Mouse (Mus musculus) limb, embryonic 13.5 days (tissue): ENCODE results near the gene Naalad2. TPM values are rescaled to one million over a fixed set of nuclear protein-coding genes. Genes with fewer than 3 reads are reported as not detected.
A peak's percentile ranks its signal among the peaks of the same experiment; 100 is the strongest.
"Not testable (repeated sequence)": the region's sequence is repeated elsewhere in the genome, so short reads cannot be mapped to it uniquely, and the experiment has no call there.

ENCODE experiments used
- ATAC-seq: fragments of 200-750 bp; cut with Nextera tagmentation; 2 replicates; pipeline ENCODE4 v1.8.0; 2017; ENCODE audit warnings: low read depth, moderate number of reproducible peaks, moderate TSS enrichment; ENCODE audit not compliant: low FRiP score
- H3K27ac ChIP-seq: fragments of 300-500 bp; sonication (generic); 2 replicates; pipeline ENCODE4 v1.5.1; 2015; ENCODE audit warnings: inconsistent platforms, mild to moderate bottlenecking, moderate library complexity
- H3K27me3 ChIP-seq: fragments of 300-500 bp; sonication (generic); 2 replicates; pipeline ENCODE4 v1.6.1; 2015; ENCODE audit warnings: mild to moderate bottlenecking, inconsistent platforms
- H3K36me3 ChIP-seq: fragments of 300-500 bp; sonication (generic); 2 replicates; pipeline ENCODE4 v1.6.1; 2015; ENCODE audit warnings: inconsistent platforms, mild to moderate bottlenecking, moderate library complexity
- H3K4me1 ChIP-seq: fragments of 300-500 bp; sonication (generic); 2 replicates; pipeline ENCODE4 v1.6.1; 2015; ENCODE audit warnings: inconsistent platforms
- H3K4me2 ChIP-seq: fragments of 300-500 bp; sonication (generic); replicated peaks from 2 replicates; pipeline ENCODE4 v1.6.1; 2015; ENCODE audit warnings: inconsistent platforms, mild to moderate bottlenecking, moderate library complexity
- H3K4me3 ChIP-seq: fragments of 300-500 bp; sonication (generic); 2 replicates; pipeline ENCODE4 v1.5.1; 2015; ENCODE audit warnings: moderate library complexity, mild to moderate bottlenecking, inconsistent platforms
- H3K9ac ChIP-seq: fragments of 300-500 bp; sonication (generic); 2 replicates; pipeline ENCODE4 v1.6.1; 2015; ENCODE audit warnings: mild to moderate bottlenecking, inconsistent platforms
- H3K9me3 ChIP-seq: fragments of 300-500 bp; sonication (generic); 2 replicates; pipeline ENCODE4 v1.6.1; 2016; ENCODE audit warnings: inconsistent platforms
- WGBS: fragments of 180-500 bp; shearing (Covaris S2); methylation state at CpG from one replicate; pipeline ENCODE4 v1.1.7; 2015; 5-methylcytosine and 5-hydroxymethylcytosine counted together
- polyA plus RNA-seq: library from polyadenylated mRNA; unstranded; fragments of >200 nt; fragmentation: Nextera tagmentation; extraction: Ambion mirVana; gene quantifications from 2 replicates; pipeline ENCODE4 v1.2.1, GENCODE M21; 2015

The Naalad2 gene
- polyA plus RNA-seq, 1 experiment from 2014 or later, result 3.2 TPM

GRCm38 (mm10) chr9:18291571-18292429, 111.0 kb downstream of the Naalad2 start, which contains the start of gene Chordc1:
Gene Chordc1, plus strand, starts transcription at chr9:18292125.
- 3% methylated on average over 49 of the region's 49 CpGs for WGBS
- Histone ChIP-seq H3K36me3 (peaks cover 3% of the 10 kb centered on the region; the same call in 1 of the 2 replicates), H3K27ac (peak within 1 kb of the TSS; percentile 87), H3K4me1 (peaks cover 15% of the 10 kb centered on the region), H3K9ac (peak within 1 kb of the TSS; percentile 97), H3K4me2 (peak within 1 kb of the TSS; percentile 86), H3K27me3 (no peaks in the 10 kb centered on the region), H3K9me3 (no peaks in the 10 kb centered on the region), H3K4me3 (peak within 1 kb of the TSS; percentile 98)
- ATAC-seq, result peak; percentile 98

- not testable (repeated sequence) for H3K27me3 ChIP-seq, H3K36me3 ChIP-seq, H3K4me3 ChIP-seq, H3K4me2 ChIP-seq, H3K9me3 ChIP-seq, H3K27ac ChIP-seq, H3K4me1 ChIP-seq, ATAC-seq, H3K9ac ChIP-seq
- 35% methylated on average over 5 of the region's 5 CpGs for WGBS
These were observed 124.1 kb downstream of the Naalad2 start for GRCm38 (mm10) chr9:18278693-18279092.

GRCm38 (mm10) chr9:18277497-18277896, 125.3 kb downstream of the Naalad2 start:
- ATAC-seq, result no peak
- Histone ChIP-seq H3K4me2 (no peak overlapping the region), H3K9ac (no peak overlapping the region), H3K27ac (no peak overlapping the region), H3K4me3 (no peak overlapping the region), H3K4me1 (no peaks in the 10 kb centered on the region), H3K27me3 (no peaks in the 10 kb centered on the region), H3K9me3 (no peaks in the 10 kb centered on the region), H3K36me3 (no peaks in the 10 kb centered on the region)
- WGBS, result 44% methylated on average over 1 of the region's 1 CpGs

GRCm38 (mm10) chr9:18276844-18277243, 126.0 kb downstream of the Naalad2 start:
- no peak for ATAC-seq
- H3K4me2 ChIP-seq, result no peak overlapping the region
- WGBS, result 52% methylated on average over 2 of the region's 2 CpGs

GRCm38 (mm10) chr9:18275901-18276300, 126.9 kb downstream of the Naalad2 start:
- H3K9ac ChIP-seq, result no peak overlapping the region
- 83% methylated on average over 1 of the region's 1 CpGs for WGBS
- H3K4me2 ChIP-seq, result no peak overlapping the region
- no peak for ATAC-seq
- no peak overlapping the region for H3K4me3 ChIP-seq
- no peak overlapping the region for H3K27ac ChIP-seq
- H3K27me3 ChIP-seq, result no peaks in the 10 kb centered on the region
- no peaks in the 10 kb centered on the region for H3K4me1 ChIP-seq
- H3K36me3 ChIP-seq, result no peaks in the 10 kb centered on the region
- H3K9me3 ChIP-seq, result no peaks in the 10 kb centered on the region

More at GRCm38 (mm10) chr9:18276844-18277243, 126.0 kb downstream of the Naalad2 start:
- Histone ChIP-seq H3K27me3 (no peaks in the 10 kb centered on the region), H3K9me3 (no peaks in the 10 kb centered on the region), H3K36me3 (no peaks in the 10 kb centered on the region), H3K9ac (no peak overlapping the region), H3K4me1 (no peaks in the 10 kb centered on the region), H3K27ac (no peak overlapping the region), H3K4me3 (no peak overlapping the region)

Other genes with a start within 250 kb of the Naalad2 start
- 126 and 148 TPM in 2 replicates for gene Chordc1, start 110.9 kb downstream of the Naalad2 start, polyA plus RNA-seq
- not detected in 2 replicates for gene Ubtfl1, start 1.4 kb upstream of the Naalad2 start, polyA plus RNA-seq
- not detected in 2 replicates for gene Mbd3l2, start 27.7 kb upstream of the Naalad2 start, polyA plus RNA-seq
- gene Zfp558, start 75.3 kb upstream of the Naalad2 start, polyA plus RNA-seq, result 10.4 and 13.0 TPM in 2 replicates
- not detected in 2 replicates for gene Mbd3l1, start 75.4 kb upstream of the Naalad2 start, polyA plus RNA-seq